Mouse (Mus musculus): ENCODE measurements around the gene Med26. TPM values are rescaled to one million over a fixed set of nuclear protein-coding genes. Genes with fewer than 3 reads are reported as not detected.

Gene Med26
- polyA plus RNA-seq, 1 experiment from 2014 or later: 19.9 TPM

DNA sequence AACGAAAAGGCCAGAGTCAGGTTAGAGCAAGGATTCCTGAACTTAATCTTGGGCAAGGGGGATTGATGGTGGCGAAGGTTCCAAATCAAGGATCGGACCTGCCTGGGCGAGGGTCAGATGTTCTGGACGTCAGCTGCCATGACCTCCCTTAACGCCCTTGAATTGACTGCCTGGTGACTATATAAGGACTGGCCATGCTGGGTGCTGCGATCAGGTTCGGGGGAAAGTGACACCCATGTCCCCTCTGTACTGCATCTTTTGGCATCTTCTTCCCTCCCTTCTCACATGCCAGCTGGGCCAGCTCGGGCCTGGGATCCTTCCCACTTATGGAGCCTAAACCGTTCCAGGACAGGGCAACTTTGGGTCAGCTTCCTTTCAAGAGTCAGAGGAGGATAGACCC lies 24.4 kb upstream of the Med26 start:
- Histone ChIP-seq H3K9ac (replicated peaks) (peak overlapping the region; percentile 66), H3K9me3 (no peaks in the 10 kb centered on the region), H3K27ac (replicated peaks) (peak overlapping the region; percentile 88; the same call in 1 of the 2 replicates), H3K4me1 (peaks cover 37% of the 10 kb centered on the region), H3K27me3 (no peaks in the 10 kb centered on the region), H3K4me3 (peak overlapping the region; percentile 53), H3K4me2 (replicated peaks) (peak overlapping the region; percentile 97), H3K36me3 (peaks cover 16% of the 10 kb centered on the region)
- WGBS: 8% methylated on average over 10 of the region's 10 CpGs
- no peak for ATAC-seq (replicated peaks)

- WGBS: under 1% methylated on average over 45 of the region's 45 CpGs
- Histone ChIP-seq H3K27ac (replicated peaks) (peak within 1 kb of the TSS; percentile 88), H3K9ac (replicated peaks) (peak within 1 kb of the TSS; percentile 66), H3K4me3 (peak within 1 kb of the TSS; percentile 53), H3K9me3 (no peaks in the 10 kb centered on the region), H3K27me3 (no peaks in the 10 kb centered on the region), H3K36me3 (peaks cover 22% of the 10 kb centered on the region), H3K4me1 (peaks cover 37% of the 10 kb centered on the region), H3K4me2 (replicated peaks) (peak within 1 kb of the TSS; percentile 97)
- peak; percentile 38 for ATAC-seq (replicated peaks)
These were observed 23.8 kb upstream of the Med26 start, which contains the start of gene Tmem38a for GRCm38 (mm10) chr8:72571611-72572473. Gene Tmem38a (plus strand): TSS chr8:72572055.

DNA sequence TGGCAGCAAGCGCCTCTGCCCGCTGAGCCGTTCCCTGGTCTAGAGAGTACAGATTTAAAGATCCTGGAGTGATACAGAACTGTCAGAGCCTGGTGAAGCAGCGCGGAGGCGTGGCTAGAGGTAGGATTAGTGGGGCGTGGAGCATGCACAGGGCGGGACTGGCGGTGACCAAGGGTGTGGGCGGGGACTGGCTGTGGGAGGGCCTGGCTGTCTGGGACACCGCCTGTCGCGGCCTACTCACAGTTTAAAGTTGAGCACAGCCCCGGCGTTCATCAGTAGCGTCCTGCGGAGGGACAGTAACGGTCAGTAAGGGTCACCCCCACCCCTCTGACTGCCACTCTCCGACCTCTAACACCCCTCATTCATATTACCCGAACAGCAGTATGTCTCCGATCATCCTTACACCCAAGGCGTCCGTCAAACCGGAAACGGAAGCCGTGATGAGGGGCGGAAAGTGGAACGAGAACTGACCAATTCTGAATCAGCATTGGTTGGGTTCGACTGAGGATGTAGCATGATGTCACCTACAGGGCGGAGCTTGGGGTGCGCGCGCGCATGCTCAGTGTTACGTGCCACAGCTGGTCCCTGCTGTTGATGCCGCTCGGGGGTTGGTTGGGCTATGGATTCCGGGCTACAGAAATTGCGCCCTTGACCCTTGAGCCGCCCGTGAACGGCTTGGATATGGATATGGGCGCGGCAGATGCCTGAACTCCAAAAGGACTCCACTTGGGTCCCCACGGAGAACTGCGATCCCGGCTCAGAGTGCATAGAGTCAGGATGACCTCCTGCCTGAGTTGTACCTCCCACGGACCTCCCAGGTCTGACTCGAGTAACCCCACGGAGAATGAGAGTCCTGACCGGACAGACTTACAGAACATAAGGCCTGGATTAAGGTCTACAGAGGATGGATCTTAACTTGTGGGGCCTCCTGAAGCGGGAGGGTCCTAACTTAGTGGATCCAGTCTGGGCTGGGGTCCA lies 22.9 kb upstream of the Med26 start, which contains the start of gene Smim7:
Gene Smim7, minus strand, starts transcription at position 456 of the 978 bp plus-strand sequence.
- peak; percentile 97 for ATAC-seq (replicated peaks)
- peaks cover 37% of the 10 kb centered on the region for H3K4me1 ChIP-seq
- H3K4me2 ChIP-seq (replicated peaks): peak within 1 kb of the TSS; percentile 97
- no peaks in the 10 kb centered on the region for H3K27me3 ChIP-seq
- peak within 1 kb of the TSS; percentile 66 for H3K9ac ChIP-seq (replicated peaks)
- H3K9me3 ChIP-seq: no peaks in the 10 kb centered on the region
- peak within 1 kb of the TSS; percentile 88 for H3K27ac ChIP-seq (replicated peaks)
- under 1% methylated on average over 51 of the region's 52 CpGs for WGBS
- peak within 1 kb of the TSS; percentile 53 for H3K4me3 ChIP-seq
- H3K36me3 ChIP-seq: peaks cover 31% of the 10 kb centered on the region

DNA sequence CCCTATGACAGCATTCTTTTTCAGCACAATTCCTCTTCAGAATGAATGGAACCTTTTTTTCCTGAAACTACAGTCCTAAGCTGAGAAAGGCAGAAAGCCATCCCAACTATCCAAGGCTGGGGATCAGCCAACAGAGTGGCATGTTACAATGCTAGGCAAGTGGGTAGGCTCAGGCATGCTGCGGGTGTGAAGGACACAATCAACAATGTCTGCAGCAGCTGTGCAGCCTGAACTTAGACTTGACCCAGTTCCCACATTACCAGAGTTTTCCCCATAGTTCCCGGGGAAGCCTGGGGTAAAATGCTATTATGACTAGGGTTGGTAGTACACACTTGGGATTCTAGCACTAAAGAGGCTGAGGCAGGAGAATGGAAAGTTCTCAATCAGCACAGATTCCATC lies 17.9 kb upstream of the Med26 start:
- no peak overlapping the region for H3K4me2 ChIP-seq (replicated peaks)
- no peaks in the 10 kb centered on the region for H3K9me3 ChIP-seq
- H3K27me3 ChIP-seq: no peaks in the 10 kb centered on the region
- H3K4me3 ChIP-seq: no peak overlapping the region
- H3K27ac ChIP-seq (replicated peaks): no peak overlapping the region
- peaks cover 58% of the 10 kb centered on the region for H3K36me3 ChIP-seq
- H3K4me1 ChIP-seq: peaks cover 17% of the 10 kb centered on the region
- no peak for ATAC-seq (replicated peaks)
- no peak overlapping the region for H3K9ac ChIP-seq (replicated peaks)
- WGBS: 96% methylated on average over 2 of the region's 2 CpGs

DNA sequence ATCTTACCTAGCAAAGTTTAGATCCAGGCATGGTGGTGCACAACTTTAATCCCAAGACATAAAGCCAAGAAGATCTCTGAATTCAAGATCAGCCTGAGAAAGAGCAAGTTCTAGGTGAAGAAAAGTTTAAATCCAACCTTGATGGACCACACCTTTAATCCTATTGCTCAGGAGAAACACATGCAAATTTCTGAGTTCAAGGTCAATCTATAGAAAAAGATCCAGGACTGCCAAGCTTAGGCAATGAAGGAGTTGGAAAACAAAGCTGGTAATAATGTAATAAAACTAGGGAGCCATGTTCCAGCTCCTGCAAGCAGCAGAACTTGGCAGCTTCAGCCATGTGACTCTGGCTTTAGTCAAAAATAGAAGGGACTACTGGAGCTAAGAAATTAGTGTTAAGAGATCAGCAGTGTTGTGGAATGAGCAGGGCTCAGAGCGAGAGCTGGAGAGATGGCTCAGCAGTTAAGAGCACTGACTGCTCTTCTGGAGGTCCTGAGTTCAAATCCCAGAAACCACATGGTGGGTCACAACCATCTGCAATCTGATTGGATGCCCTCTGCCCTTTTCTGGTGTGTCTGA lies 13.1 kb upstream of the Med26 start:
- H3K9me3 ChIP-seq: no peaks in the 10 kb centered on the region
- H3K4me3 ChIP-seq: no peak overlapping the region
- H3K36me3 ChIP-seq: peaks cover 50% of the 10 kb centered on the region
- no peaks in the 10 kb centered on the region for H3K27me3 ChIP-seq
- no peak overlapping the region for H3K4me2 ChIP-seq (replicated peaks)
- H3K4me1 ChIP-seq: no peaks in the 10 kb centered on the region
- H3K9ac ChIP-seq (replicated peaks): no peak overlapping the region
- 83% methylated on average over 1 of the region's 1 CpGs for WGBS
- no peak overlapping the region for H3K27ac ChIP-seq (replicated peaks)
- no peak for ATAC-seq (replicated peaks)

DNA sequence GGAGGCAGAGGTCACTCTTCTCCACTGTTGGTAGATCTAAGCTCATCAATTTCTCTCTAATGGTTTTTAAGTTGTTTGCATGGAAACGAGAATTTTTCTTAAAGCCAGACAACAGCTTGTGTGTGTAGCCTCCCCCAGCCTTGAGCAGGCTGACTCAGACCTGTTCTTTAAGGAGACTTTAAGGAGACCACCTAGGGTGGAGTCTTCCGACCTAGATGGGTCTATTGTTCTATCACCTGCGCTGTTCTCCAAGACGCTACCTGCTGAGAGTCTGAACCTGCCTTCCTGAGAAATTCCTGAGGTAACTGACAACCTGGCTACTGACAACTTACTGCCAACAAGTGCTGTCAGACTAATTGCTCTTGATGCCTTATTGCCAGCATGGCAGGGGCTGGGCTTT lies 7.7 kb upstream of the Med26 start:
- Histone ChIP-seq H3K4me2 (replicated peaks) (no peak overlapping the region), H3K4me3 (no peak overlapping the region), H3K9ac (replicated peaks) (no peak overlapping the region), H3K4me1 (peaks cover 6% of the 10 kb centered on the region; the same call in 1 of the 2 replicates), H3K36me3 (peaks cover 20% of the 10 kb centered on the region), H3K27me3 (no peaks in the 10 kb centered on the region), H3K27ac (replicated peaks) (no peak overlapping the region), H3K9me3 (no peaks in the 10 kb centered on the region)
- 38% methylated on average over 4 of the region's 4 CpGs for WGBS
- no peak for ATAC-seq (replicated peaks)

- H3K4me1 ChIP-seq: peaks cover 44% of the 10 kb centered on the region
These were observed 1.3 kb upstream of the Med26 start for GRCm38 (mm10) chr8:72549314-72549892.

DNA sequence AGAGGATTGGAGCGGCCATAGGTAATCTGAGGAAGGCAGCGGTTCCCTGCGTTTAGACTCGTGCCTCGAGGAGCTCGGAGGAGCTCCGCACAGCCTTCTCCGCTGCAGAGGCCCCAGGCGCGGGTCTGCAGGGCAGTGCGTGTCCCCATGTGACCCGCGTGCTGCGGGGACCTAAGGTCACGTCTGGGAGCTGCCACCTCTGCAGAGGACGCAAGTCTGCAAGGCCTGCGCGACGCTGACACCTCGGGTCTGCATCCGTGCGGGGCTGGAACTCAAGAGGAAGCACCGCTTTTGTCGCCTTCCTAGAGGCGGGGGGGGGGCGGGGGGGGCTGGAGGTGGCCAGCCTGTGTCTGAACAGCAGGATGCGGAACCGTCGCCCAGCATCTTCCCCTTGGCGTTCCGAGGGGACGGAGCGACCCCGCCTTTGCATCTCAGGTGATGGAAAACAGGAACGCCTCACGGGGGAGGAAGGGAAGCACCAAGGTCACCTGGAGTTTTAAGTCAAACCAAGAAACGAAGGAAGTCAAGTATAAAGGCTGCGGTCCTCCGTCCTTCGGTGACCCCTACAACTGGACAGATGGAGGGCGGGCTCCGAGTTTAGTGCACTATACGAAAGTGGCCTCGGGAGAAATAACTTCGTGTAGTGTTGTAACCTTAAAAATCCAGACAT lies 709 bp upstream of the Med26 start:
- ATAC-seq (replicated peaks): no peak
- Histone ChIP-seq H3K9ac (replicated peaks) (peak overlapping the region; percentile 96), H3K27ac (replicated peaks) (peak overlapping the region; percentile 92), H3K9me3 (no peaks in the 10 kb centered on the region), H3K4me3 (peak overlapping the region; percentile 95), H3K27me3 (no peaks in the 10 kb centered on the region), H3K4me2 (replicated peaks) (peak overlapping the region; percentile 95), H3K36me3 (no peaks in the 10 kb centered on the region; the same call in 1 of the 2 replicates), H3K4me1 (peaks cover 44% of the 10 kb centered on the region)
- under 1% methylated on average over 45 of the region's 45 CpGs for WGBS

More at GRCm38 (mm10) chr8:72549314-72549892, 1.3 kb upstream of the Med26 start:
- H3K36me3 ChIP-seq: no peaks in the 10 kb centered on the region; the same call in 1 of the 2 replicates
- no peaks in the 10 kb centered on the region for H3K9me3 ChIP-seq
- H3K9ac ChIP-seq (replicated peaks): peak overlapping the region; percentile 96
- peak overlapping the region; percentile 95 for H3K4me2 ChIP-seq (replicated peaks)
- no peaks in the 10 kb centered on the region for H3K27me3 ChIP-seq
- 0 out of 2 replicates have a peak overlapping the region, but pooled peaks have one; percentile 92 for H3K27ac ChIP-seq (replicated peaks)
- H3K4me3 ChIP-seq: peak overlapping the region; percentile 95
- no peak for ATAC-seq (replicated peaks)
- 10% methylated on average over 5 of the region's 5 CpGs for whole genome bisulfite sequencing

DNA sequence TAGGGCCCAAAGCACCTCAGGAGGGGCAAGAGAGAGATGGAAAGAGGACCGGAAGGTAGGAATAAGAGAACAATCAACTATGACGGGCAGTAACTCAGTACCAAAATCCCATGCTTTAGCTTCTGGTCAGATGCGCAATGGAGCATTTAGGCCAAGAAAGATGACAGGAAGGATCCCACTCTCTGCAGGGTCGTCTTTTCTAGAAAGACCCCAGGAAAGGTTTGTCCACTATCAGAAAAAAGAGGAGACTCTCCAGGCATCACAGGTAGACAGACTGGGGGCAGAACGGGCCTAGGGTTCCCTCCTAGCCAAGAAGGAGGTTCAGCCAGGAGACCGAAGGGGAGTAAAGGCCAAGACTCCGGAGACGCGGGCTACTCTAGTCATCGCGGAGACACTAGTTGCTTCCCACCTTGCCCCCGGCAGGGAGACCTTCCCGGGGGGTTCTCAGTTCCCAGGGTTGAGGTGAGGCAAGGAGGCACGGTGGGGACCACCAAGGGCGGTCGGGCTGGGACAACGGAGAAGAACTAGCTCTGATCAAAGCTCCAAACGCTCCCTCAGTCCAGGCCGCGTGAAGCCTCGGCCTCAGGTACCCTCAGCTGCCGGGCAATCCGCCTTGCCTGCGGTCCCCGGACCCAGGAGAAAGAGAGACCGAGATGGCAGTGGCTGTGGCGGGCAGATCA lies 808 bp downstream of the Med26 start:
- 2% methylated on average over 27 of the region's 27 CpGs for WGBS

GRCm38 (mm10) chr8:72539234-72539633 lies 8.8 kb downstream of the Med26 start:
- Histone ChIP-seq H3K27me3 (no peaks in the 10 kb centered on the region), H3K9ac (replicated peaks) (no peak overlapping the region), H3K27ac (replicated peaks) (no peak overlapping the region), H3K4me1 (peaks cover 10% of the 10 kb centered on the region), H3K4me2 (replicated peaks) (no peak overlapping the region), H3K4me3 (no peak overlapping the region), H3K36me3 (no peaks in the 10 kb centered on the region), H3K9me3 (no peaks in the 10 kb centered on the region)
- ATAC-seq (replicated peaks): no peak

More for the DNA sequence above, 808 bp downstream of the Med26 start:
- Histone ChIP-seq H3K4me2 (replicated peaks) (peak overlapping the region; percentile 95), H3K36me3 (no peaks in the 10 kb centered on the region; the same call in 1 of the 2 replicates), H3K9me3 (no peaks in the 10 kb centered on the region), H3K4me1 (peaks cover 38% of the 10 kb centered on the region), H3K27me3 (no peaks in the 10 kb centered on the region), H3K9ac (replicated peaks) (peak overlapping the region; percentile 96), H3K27ac (replicated peaks) (peak overlapping the region; percentile 92), H3K4me3 (peak overlapping the region; percentile 95)
- no peak; the same call in 1 of the 2 replicates for ATAC-seq (replicated peaks)
